8 mouse cellular contexts compared by ENCODE assay signal in genomic region chr17:66112166-66112565, GRCm38 (mm10). TPM values are rescaled to one million over a fixed set of nuclear protein-coding genes. Genes with fewer than 3 reads are reported as not detected.
DNase-seq lines count a peak whose midpoint lies in the region; ATAC-seq lines count a peak whose summit lies in the region.

No protein-coding gene starts in this region.

- peak overlapping the region; percentile 84 for H3K4me2 ChIP-seq in liver, embryonic 11.5 days

- peak overlapping the region; percentile 65 for H3K4me3 ChIP-seq in erythroblast, embryonic 14.5 days (replicated peaks)
- H3K4me3 ChIP-seq in liver, embryonic 11.5 days (ENCODE audit: low read depth, low read length): peak overlapping the region; percentile 73

- H3K27me3 ChIP-seq in erythroblast, embryonic 14.5 days (ENCODE audit: control insufficient read depth): no peaks in the 10 kb centered on the region
- no peaks in the 10 kb centered on the region for H3K27me3 ChIP-seq in liver, embryonic 11.5 days (replicated peaks; ENCODE audit: control insufficient read depth, insufficient read depth, low read length)

- peak; percentile 17 for DNase-seq in thymus, postnatal 0 days (ENCODE audit: low spot score)
- DNase-seq in thymus, postnatal 25 days: no peak
- no peak for DNase-seq in liver, embryonic 11.5 days (ENCODE audit: low spot score)
- DNase-seq in right cerebral cortex, postnatal 4 days: no peak
- no peak for DNase-seq in layer of hippocampus, postnatal 14 days (ENCODE audit: low spot score in 2 of 2)
- DNase-seq in urinary bladder, postnatal 14 days (ENCODE audit: low spot score): no peak

- H3K9ac ChIP-seq in liver, embryonic 11.5 days (ENCODE audit: low read depth, low read length): peak overlapping the region; percentile 66

- no peak for ATAC-seq in erythroblast, adult 5-6 weeks (replicated peaks; ENCODE audit: low FRiP score, poor library complexity, severe bottlenecking)
- no peak for ATAC-seq in liver, embryonic 11.5 days (replicated peaks; ENCODE audit: low FRiP score)

- peaks cover 42% of the 10 kb centered on the region for H3K4me1 ChIP-seq in erythroblast, embryonic 14.5 days (ENCODE audit: control insufficient read depth)
- peaks cover 16% of the 10 kb centered on the region for H3K4me1 ChIP-seq in liver, embryonic 11.5 days (replicated peaks; ENCODE audit: control insufficient read depth, insufficient read depth, low read length)

- H3K36me3 ChIP-seq in erythroblast, embryonic 14.5 days (ENCODE audit: control insufficient read depth): peaks cover 37% of the 10 kb centered on the region
- peaks cover 25% of the 10 kb centered on the region; the same call in 1 of the 2 replicates for H3K36me3 ChIP-seq in liver, embryonic 11.5 days (ENCODE audit: control insufficient read depth, insufficient read depth, low read length)

- 43% methylated on average over 4 of the region's 4 CpGs for WGBS in liver, embryonic 11.5 days

- H3K9me3 ChIP-seq in erythroblast, embryonic 14.5 days (ENCODE audit: control insufficient read depth, low read length): no peaks in the 10 kb centered on the region
- H3K9me3 ChIP-seq in liver, embryonic 11.5 days (ENCODE audit: control insufficient read depth, low read length): no peaks in the 10 kb centered on the region

- H3K27ac ChIP-seq in liver, embryonic 11.5 days (ENCODE audit: low read depth, low read length): peak overlapping the region; percentile 64; the same call in 1 of the 2 replicates

RNA-seq across cellular contexts. Expression of gene Washc1, which starts 0.8 kb away (rescaled TPM):
- polyA plus RNA-seq in erythroblast, embryonic 14.5 days (2012): 2.2 and 2.3 TPM in 2 replicates
- 5.4 and 9.6 TPM in 2 replicates for total RNA-seq in erythroblast, adult 5-6 weeks (2015; ENCODE audit: low replicate concordance)
- total RNA-seq in erythroblast, adult 5-6 weeks (2017; ENCODE audit: low replicate concordance): 5.9 and 8.9 TPM in 2 replicates
- polyA plus RNA-seq in thymus, postnatal 0 days (2015; fragmentation: Nextera tagmentation; extraction: Ambion mirVana): 46.0 and 52.3 TPM in 2 replicates
- polyA plus RNA-seq in liver, embryonic 11.5 days (2014; fragmentation: Nextera tagmentation; extraction: Ambion mirVana): 31.5 and 33.3 TPM in 2 replicates
- 10 to 100 TPM; 44.3 to 45.7 TPM for total RNA-seq in layer of hippocampus, postnatal 14 days (2021)

RNA-seq across cellular contexts. Expression of gene Ndufv2, which starts 10.8 kb away (rescaled TPM):
- 8.3 and 11.1 TPM in 2 replicates for polyA plus RNA-seq in erythroblast, embryonic 14.5 days (2012)
- 58.2 and 67.7 TPM in 2 replicates for total RNA-seq in erythroblast, adult 5-6 weeks (2015; ENCODE audit: low replicate concordance)
- total RNA-seq in erythroblast, adult 5-6 weeks (2017; ENCODE audit: low replicate concordance): 60.4 TPM in 2 replicates
- 346 and 377 TPM in 2 replicates for polyA plus RNA-seq in thymus, postnatal 0 days (2015; fragmentation: Nextera tagmentation; extraction: Ambion mirVana)
- 352 TPM in 2 replicates for polyA plus RNA-seq in liver, embryonic 11.5 days (2014; fragmentation: Nextera tagmentation; extraction: Ambion mirVana)
- 100 to 1,000 TPM; 252 to 265 TPM for total RNA-seq in layer of hippocampus, postnatal 14 days (2021)

RNA-seq across cellular contexts. Expression of gene Ddx11, which starts 11.2 kb away (rescaled TPM):
- polyA plus RNA-seq in erythroblast, embryonic 14.5 days (2012): 0.25 and 0.51 TPM in 2 replicates
- total RNA-seq in erythroblast, adult 5-6 weeks (2015; ENCODE audit: low replicate concordance): 1.2 and 3.1 TPM in 2 replicates
- total RNA-seq in erythroblast, adult 5-6 weeks (2017; ENCODE audit: low replicate concordance): 3.5 and 6.0 TPM in 2 replicates
- polyA plus RNA-seq in thymus, postnatal 0 days (2015; fragmentation: Nextera tagmentation; extraction: Ambion mirVana): 12.7 and 13.4 TPM in 2 replicates
- 23.9 and 24.1 TPM in 2 replicates for polyA plus RNA-seq in liver, embryonic 11.5 days (2014; fragmentation: Nextera tagmentation; extraction: Ambion mirVana)
- 1 to 10 TPM; 3.2 to 3.7 TPM for total RNA-seq in layer of hippocampus, postnatal 14 days (2021)

RNA-seq across cellular contexts. Expression of gene Ankrd12, which starts 35.3 kb away (rescaled TPM):
- polyA plus RNA-seq in erythroblast, embryonic 14.5 days (2012): 0.37 and 0.46 TPM in 2 replicates
- total RNA-seq in erythroblast, adult 5-6 weeks (2015; ENCODE audit: low replicate concordance): 27.8 and 45.0 TPM in 2 replicates
- 27.3 and 32.6 TPM in 2 replicates for total RNA-seq in erythroblast, adult 5-6 weeks (2017; ENCODE audit: low replicate concordance)
- 31.6 and 32.4 TPM in 2 replicates for polyA plus RNA-seq in thymus, postnatal 0 days (2015; fragmentation: Nextera tagmentation; extraction: Ambion mirVana)
- polyA plus RNA-seq in liver, embryonic 11.5 days (2014; fragmentation: Nextera tagmentation; extraction: Ambion mirVana): 12.5 and 15.3 TPM in 2 replicates
- total RNA-seq in layer of hippocampus, postnatal 14 days (2021): 100 to 1,000 TPM; 101 to 104 TPM

Comparison
In these comparisons a context has a peak if more than half of its experiments do, and no peak if none do; other contexts are left out.
1. RNA of gene Ndufv2, which starts 10.8 kb away (polyA plus RNA-seq): 352 TPM in liver, embryonic 11.5 days and 346 to 377 TPM in thymus, postnatal 0 days; 8.3 to 11.1 TPM in erythroblast, embryonic 14.5 days; every median in the first group is over 10 times any median in the second.